Mouse (Mus musculus) left cerebral cortex, postnatal 4 days (tissue): Measurements from ENCODE around the gene Atp6v0b. TPM values are rescaled to one million over a fixed set of nuclear protein-coding genes. Genes with fewer than 3 reads are reported as not detected.
A peak's percentile ranks its signal among the peaks of the same experiment; 100 is the strongest.

ENCODE experiments used
- DNase-seq: peaks from one replicate; pipeline ENCODE4 v3.0.0-alpha.2; 2022
- intact Hi-C: fragments of 180-260 bp; cut with DNase I; formaldehyde crosslinking; loops from one replicate; pipeline ENCODE4 v1.15.1; 2025
- total RNA-seq, 2 experiments: library from RNA; stranded (reverse); gene quantifications; 2 replicates each; pipeline ENCODE4 v1.2.3; 2021

Gene Atp6v0b
- 100 to 1,000 TPM; 306 to 331 TPM for total RNA-seq

DNA sequence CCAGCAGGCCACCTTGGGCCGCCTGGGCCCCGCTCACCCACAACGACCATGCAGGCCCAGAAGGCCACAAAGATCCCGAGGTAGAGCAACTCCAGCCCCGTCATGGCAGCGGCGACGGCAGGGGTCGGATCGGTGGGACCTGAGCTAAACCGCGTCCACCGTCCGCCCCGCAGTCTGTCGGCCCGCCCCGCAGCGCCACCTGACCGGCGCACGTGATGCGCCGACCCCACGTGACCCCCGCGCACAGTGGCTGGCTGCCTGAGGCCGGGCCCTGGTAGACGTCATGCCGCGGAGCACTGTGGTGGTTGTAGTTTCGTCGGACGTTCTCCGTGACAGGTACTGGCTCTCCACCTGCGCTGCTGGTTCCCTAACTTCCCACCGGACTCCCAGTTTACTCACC, at the start of gene Atp6v0b:
Gene Atp6v0b (minus strand): TSS at position 201 of the 400 bp plus-strand sequence.
- intact Hi-C loops: no loop called here
- peak; percentile 95 for DNase-seq

DNA sequence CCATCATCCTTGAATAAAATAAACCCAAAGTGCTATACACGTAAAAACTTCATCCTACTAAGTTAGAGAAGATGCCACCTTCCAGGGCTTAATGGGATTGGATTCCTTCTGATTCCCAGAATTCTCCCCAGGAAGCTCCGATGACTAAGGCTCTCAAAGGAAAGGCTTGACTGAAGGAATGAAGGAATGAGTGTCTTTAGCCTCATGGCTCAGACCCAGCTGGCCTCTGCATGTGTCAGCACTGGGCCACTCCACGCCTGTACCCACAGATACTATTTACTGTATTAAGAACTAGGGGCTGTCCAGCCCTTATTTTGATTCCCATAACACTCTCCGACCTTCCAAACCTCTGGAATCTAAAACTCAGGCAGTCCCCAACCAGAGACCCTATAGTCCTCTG, 46.9 kb upstream of the Atp6v0b start:
- no peak for DNase-seq
- intact Hi-C loops: no loop called here

DNA sequence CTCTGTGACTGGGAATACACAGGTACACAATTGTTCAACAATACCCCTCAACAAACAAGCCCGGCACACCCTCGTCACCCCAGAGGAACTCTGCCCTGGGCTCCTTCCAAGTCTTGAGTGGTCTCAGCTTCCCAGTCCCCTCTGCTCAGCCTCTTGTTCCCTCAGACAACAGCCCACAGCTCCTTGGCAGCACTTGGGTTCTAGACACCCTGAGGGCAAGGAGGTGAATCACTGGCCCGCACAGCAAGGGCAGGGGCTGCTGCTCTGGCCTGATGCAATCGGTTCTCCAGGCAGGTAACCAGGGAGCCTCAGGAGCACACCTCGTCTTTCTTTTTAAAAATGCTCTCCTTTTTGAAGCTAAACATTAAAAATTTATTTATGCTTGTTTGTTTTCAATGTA, 46.1 kb upstream of the Atp6v0b start:
- no peak for DNase-seq
- intact Hi-C loops: no loop called here

DNA sequence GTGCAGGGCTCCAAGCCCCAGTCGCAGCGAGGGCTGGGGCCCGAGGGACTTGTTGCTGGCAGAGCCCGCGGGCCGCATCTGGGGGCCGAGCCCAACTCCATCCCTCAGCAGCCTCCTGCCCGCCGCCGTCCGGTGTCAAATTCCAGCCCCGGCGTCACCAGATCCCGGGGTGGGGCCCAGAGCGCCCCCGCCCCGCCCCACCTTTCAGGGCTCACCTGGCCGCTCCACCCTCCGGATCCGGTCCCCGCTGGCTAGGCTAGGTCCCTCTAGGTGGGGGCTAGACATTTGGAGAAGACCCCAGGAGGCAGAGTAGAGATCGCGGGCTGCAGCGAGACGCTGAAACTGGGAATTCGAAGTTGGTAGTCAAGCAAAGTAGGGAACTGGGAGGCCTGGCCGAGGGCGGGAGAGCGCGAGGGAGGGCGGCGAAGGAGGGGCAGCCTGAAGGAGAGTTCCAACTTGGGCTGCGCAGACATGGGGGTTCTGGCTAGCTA, 42.3 kb upstream of the Atp6v0b start, which contains the start of gene Artn:
Gene Artn (minus strand): TSS at position 373 of the 491 bp plus-strand sequence.
- intact Hi-C loops: loop anchor here (5.0 kb wide), 1 partner anchor 153 kb away; no protein-coding TSS in a partner anchor
- no peak for DNase-seq

DNA sequence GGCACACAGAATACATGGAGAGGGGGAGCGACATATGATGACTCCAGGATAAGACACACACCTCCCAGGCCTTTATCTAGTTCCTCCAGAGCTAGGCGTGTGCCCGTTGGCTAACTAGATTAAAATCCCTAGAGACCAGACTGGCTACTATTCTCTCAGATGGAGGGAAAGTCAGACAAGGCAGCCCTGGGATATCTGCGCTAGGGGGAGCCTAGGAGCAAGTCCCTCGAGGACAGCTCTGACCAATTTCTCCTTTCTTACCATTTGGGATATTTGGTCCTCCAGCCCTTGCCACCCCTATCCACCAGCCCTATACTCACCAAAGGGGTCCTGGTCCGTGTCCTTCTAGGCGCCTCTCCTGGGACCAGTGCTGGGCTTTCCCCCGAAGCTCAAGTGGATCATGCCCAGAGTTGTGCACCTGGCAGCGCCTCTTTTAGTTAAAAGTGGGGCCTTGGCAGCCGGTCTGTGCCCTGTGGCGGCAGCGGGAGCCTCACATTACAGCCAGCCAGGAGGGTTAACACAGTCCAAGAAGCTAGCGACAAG, 41.6 kb upstream of the Atp6v0b start:
- intact Hi-C loops: loop anchor here (5.0 kb wide), 1 partner anchor 154 kb away; no protein-coding TSS in a partner anchor
- DNase-seq: peak; percentile 44

DNA sequence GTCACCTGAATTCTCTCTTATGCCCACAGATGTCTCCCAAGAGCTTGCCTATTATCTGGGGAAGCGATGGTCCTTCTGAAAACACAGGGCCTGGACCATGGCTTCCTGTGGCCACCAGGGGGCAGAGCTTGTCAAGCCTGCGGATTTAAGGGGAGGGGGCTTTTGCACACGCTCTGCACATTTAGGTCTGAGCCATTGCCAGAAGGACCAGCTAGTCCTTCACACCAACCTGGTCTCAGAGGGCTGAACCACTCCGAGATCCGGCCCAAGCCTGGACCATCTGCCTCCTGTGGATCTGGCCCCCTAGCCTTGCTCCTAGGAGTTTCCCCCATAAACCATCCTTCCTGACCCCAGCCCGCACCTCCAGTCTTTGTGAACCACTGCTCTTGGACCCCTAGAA, 41.1 kb upstream of the Atp6v0b start:
- peak; percentile 76 for DNase-seq

DNA sequence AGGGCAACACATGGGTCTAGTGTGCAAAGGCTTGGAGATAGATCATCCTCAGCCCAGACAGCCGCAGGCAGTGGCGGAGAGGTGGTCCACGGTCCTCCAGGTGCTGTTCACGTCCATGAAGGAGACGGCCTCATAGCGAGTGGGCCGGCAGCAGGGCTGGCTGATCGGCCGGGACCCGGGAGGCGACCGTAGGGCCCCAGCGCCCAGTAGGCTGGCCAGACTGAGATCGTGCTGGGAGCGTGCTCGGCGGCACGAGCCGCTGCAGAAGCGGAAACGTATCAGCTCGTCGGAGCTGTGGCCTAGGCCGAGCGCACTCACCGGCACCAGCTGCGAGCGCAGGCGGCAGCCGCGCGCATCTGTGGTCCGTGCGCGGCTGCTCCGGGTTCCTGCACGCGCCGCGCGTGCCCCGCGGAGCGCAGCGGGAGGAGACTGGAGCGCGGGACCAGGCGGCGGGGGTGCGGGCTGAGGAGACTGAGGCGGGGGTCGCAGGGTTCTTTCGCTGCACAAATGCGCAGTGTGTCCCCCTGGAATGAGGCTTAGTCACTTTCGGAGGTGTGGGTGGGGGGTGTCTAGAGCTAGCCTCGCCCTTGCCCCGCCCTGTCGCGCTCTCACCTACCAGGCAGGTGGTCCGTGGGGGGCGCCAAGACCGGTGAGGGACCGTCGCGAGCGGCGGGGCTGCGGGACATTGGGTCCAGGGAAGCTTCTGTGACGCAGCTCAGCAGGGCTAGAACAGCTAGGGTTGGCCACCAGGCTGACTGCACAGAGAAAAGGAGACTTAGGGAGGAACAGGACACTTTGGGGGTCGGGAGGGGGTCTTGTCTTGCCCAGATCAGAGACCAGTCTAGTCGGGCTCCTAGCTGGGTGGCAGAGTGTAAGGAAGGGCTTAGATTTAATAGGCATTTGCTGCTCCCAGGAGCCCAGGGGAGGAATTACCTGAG, 39.7 kb upstream of the Atp6v0b start:
- intact Hi-C loops: loop anchor here (5.0 kb wide), 1 partner anchor 155 kb away; no protein-coding TSS in a partner anchor
- peak; percentile 42 for DNase-seq

More for the DNA sequence above, 41.1 kb upstream of the Atp6v0b start:
- intact Hi-C loops: loop anchor here (5.0 kb wide), 1 partner anchor 154 kb away; no protein-coding TSS in a partner anchor

DNA sequence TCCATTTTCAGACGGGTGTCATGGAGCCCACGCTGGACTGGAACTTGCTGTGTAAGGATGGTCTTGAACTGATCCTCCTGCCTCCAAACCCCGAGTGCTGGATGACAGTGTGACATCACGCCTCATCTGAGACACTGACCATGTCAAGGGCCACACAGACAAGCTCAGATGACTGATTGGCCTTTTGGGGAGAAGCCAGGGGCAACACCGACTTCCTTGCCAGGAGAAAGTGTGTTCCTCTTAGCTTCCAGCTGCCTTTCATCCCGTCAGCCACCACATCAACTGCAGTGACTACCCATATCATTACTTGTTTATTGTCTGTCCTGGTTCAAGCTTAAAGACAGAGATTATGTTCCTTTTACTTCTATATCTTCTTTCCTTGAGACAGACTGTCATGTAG, 37.8 kb upstream of the Atp6v0b start:
- intact Hi-C loops: loop anchor here (5.0 kb wide), 1 partner anchor 157 kb away; no protein-coding TSS in a partner anchor

DNA sequence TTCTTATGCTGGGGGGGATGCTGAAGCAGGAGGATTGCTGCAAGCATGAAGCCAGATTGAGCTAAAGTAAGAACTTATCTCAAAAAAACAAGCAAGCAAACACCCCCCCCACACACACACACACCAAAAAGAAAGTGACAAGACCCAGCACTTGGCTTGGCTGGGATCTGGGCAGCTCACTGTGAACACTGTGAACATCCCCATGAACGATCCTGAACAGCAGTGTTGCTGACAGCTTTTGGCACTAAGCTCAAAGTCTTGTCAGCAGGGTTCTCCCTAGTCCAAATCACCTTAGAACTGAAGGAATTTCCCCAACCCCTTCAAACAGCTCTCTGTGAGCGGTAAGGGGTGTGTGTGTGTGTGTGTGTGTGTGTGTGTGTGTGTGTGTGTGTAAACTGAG, 36.3 kb upstream of the Atp6v0b start:
- DNase-seq: no peak
- intact Hi-C loops: no loop called here

More for the DNA sequence above, 37.8 kb upstream of the Atp6v0b start:
- no peak for DNase-seq

DNA sequence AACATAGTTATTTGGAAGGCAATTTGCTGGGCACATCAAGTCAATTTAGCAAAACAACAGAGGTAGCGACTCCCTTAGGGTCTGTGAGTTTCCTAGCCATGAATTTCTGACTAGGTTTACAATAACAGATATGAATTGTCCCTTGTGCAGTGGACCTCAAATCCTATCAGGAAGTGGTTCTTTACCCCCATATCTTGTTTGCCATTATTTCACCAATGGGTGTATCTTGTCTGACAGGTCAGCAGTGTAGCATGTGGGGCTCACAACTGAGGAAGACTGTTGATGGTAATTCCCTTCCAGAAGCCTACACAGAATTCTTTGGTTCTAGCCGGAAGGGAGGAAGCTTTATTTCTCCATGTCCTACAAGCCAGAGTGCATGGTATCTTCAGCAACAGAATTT, 34.2 kb upstream of the Atp6v0b start:
- no peak for DNase-seq
- intact Hi-C loops: no loop called here

DNA sequence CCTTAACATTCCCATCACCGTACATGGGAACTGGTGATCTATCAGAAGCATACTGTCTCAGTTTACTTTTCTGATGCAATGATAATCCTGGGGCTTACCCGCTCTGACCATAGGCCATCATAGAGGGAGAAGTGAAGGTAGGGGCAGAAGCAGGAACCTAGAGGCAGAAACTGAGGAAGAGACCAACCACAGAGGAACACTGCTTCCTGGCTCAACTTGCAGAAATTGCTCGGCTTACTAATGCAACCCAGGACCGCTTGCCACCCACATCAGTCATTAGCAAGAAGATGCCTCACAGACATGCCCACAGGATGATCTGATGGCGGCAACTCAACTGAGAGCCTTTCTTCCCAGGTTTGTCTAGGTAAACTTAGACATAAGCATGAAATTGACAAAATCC, 31.6 kb upstream of the Atp6v0b start:
- intact Hi-C loops: no loop called here
- no peak for DNase-seq

DNA sequence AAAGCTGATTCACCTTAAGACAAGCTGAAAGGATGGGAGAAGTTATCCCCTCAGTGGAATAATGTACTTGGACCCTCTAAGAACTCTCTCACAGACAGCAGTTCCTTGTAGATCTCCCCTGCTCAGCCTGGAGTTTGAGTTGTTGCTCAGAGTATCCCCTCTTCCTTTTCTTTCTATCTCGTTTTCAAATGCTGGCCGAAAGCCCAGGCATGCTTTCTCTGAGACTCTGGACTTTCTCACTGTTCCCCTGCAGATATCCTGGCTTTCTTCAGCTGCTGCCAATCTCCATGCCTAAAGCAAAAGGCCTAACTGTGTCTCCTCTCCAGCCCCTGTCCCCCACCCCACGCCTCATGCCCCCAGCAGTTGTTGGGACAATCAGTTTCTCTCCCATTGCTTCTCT, 31.1 kb upstream of the Atp6v0b start:
- no peak for DNase-seq
- intact Hi-C loops: no loop called here

DNA sequence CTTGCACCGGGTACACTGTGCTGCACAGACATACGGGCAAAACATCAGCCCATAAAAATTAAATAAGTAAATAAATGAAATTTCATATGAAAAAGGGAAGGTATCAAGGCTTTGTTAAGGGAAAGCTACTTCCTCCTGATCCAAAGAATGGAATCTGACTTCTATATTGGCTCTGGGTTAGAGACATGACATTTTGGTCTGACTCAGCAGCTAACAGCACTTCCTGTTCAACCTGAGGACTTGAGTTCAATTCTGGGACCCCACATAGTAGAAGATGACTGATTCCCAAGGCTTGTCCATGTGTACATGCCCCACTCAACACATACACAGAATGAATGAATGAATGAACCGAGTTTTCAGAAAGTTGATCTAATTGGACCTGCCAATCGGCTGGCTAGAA, 30.7 kb upstream of the Atp6v0b start:
- no peak for DNase-seq
- intact Hi-C loops: no loop called here

DNA sequence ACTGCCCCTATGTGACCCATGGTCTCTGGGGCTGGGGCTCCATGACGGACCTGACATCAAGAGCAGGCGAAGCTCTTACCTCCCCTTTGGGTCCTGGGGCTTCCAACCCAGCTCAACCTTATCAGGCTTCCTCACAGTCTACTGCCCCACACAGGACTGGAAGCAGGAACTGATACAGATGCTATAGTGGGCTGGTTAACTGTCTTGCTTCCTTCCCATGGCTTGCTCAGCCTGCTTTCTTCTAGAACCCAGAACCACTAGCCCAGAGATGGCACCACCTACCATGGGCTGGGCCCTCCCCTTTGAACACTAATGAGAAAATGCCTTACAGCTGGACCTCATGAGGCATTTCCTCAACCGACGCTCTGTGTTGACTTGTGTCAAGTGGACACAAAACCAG, 30.3 kb upstream of the Atp6v0b start:
- intact Hi-C loops: no loop called here
- no peak for DNase-seq

DNA sequence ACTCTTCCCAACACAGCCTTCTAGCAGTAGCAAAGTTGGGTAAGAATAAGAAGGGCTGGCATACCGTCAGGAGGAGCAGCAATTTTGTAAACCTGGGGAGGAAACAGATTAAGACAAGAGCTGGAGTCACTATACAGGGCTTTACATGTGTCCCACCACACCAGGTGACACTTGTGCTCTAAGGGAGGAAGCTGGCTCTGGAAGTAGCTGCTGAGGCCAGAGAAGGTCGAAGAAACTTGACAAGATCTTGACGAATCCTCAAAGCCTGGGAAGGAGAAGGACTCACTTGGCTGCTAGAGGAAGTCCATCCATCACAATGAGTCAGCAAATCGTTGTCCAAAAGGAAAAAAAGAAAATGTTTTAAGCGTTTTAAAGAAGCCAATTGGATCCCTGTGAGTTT, 29.3 kb upstream of the Atp6v0b start:
- intact Hi-C loops: no loop called here
- no peak for DNase-seq

DNA sequence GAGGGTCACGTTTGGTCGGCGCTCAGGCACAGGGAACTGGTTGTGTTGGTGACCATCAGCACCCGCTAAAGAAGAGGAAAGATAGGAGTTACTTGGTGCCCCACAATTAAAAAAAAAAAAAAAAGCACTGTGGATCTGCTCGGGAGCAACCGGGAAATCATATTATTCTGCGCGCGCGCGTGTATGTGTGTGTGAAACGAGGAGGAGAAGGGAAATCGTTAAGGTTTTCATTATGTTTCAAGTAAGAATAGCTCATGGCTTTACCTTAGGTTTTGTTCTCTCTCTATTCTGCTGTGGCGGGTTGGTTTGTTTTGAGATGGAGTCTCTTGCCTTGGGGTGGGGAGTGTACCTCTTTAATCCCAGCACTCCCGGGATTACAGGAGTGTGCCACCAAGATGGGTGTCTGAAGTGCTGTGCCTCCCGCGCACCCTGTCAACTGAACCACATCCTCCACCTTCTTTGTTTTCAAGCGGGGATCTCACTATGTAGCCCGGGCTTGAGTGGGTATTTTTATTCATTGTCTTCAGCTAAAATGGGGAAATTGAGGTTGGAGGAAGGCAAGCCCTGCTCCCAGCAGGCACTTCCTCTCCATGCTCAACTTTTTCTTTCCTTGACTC, 28.5 kb upstream of the Atp6v0b start:
- intact Hi-C loops: no loop called here
- DNase-seq: no peak

DNA sequence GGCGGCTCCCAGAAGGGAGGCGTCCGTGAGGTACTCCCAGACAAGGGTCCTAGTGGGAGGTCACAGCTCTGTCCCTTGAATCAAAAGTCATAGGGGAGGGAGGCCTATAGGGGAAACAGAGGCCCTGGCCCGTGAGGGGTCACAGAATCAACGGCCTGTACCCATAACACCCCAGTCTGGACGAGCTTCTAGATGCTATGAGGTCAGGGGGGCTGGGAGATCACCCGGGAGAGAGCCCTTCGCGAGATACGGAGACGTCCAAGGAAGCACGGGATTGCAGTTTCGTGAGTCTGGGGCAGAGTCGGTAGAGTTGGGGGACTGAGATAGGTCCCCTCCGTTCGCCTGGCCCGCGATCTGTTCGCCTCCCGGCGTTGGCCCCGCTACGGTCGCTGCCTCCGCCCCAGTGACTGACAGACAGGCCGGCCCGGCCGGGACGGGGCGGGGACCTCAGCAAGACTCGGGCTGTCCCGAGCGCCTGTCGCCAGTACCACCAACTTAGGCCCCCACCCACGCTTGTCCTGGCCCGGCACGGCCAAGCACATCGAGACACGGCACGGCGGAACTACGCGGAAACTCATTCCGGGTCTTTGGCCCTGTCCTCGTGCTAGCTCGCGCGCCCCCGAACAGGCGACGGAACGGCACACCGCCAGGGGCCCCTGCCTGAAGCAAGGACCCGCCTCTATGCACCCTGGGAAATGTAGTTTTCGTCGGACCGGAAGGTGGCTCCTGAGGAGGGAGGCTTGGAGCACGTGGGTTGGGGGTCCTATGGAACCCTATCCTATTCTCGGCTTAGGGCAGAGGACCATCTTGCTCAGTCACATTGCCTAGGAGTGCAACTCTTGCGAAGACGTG, 27.7 kb upstream of the Atp6v0b start, which contains the start of gene Ipo13:
Gene Ipo13 (minus strand): TSS at position 409 of the 852 bp plus-strand sequence.
- intact Hi-C loops: no loop called here
- DNase-seq: peak; percentile 94

DNA sequence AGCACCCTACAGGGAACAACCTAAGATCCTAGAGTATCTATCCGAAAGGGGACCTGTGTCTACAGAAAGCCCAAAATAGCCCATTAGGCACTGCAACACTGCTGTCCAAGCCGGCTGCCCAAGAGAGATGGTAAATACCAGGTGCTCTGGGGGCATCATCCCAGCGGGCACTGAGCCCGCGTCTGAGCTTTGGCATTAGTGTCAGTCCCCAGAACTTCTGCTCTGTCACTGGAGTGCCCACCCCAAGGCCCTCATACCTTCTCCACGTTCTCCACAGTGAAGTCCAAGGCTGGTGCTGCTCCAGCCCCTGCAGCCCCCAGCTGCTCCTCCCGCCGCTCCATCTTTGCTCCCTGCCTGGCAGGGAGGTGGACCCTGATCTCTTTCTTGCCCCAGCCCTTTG, 26.9 kb upstream of the Atp6v0b start:
- DNase-seq: peak; percentile 63
- intact Hi-C loops: no loop called here

DNA sequence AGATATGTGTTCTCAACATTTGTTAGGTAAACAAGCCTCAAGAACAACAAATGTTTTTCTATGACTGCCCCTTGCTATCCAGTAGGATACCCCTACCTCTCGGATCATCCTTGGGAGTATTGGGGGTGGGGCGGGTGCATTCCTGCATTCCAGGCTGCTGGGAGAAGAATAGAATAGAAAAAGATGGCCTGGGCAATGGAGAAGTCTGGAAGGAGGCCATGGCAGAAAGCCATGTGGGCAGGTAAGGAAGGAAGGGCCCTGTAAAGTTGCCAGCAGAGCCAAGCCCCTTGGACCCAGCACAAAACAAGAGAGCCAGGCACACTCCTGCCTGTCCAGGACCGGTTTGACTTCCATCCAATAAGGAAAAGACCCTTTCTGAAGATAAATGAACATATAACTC, 26.3 kb upstream of the Atp6v0b start:
- intact Hi-C loops: no loop called here
- peak; percentile 68 for DNase-seq

DNA sequence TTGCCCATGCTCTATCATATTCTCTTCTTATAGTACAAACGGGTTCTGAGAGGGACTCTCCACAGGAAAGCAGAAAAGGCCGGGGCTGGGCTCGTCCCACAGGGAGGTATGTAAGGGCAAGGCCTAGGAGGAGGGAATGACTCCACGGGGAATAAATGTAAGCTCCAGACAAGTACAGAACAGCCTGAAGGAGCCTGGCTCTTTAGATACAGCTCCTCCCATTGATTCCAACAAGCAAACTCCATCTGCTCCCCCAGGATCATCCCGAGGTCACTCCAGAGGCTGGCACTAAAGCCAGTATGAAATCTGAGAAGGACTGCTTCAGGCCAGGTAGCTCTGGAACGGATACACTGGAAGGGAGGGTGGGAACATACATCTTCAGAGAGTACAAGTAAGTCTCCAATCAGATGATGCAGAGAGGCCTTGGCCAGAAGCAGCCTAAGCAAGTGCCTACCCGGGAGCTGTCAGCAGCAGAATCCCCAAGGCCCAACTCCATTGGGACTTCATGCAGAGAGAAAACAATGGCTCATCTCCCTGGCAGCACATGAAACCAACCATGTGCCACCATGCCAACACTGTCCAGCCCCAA, 25.6 kb upstream of the Atp6v0b start:
- no peak for DNase-seq
- intact Hi-C loops: no loop called here
